Mouse (Mus musculus) intestine, postnatal 0 days (tissue): ENCODE data around the gene Ndufaf2. TPM values are rescaled to one million over a fixed set of nuclear protein-coding genes. Genes with fewer than 3 reads are reported as not detected.
A peak's percentile ranks its signal among the peaks of the same experiment; 100 is the strongest.

Experiments
- ATAC-seq: fragments of 200-750 bp; cut with Nextera tagmentation; 2 replicates; pipeline ENCODE4 v1.8.0; 2017; ENCODE audit warnings: mild to moderate bottlenecking, moderate TSS enrichment, moderate library complexity
- H3K27ac ChIP-seq: fragments of 300-500 bp; sonication (generic); 2 replicates; pipeline ENCODE4 v1.5.1; 2014; ENCODE audit warnings: mild to moderate bottlenecking, low read depth, low read length, moderate library complexity
- H3K27me3 ChIP-seq: fragments of 300-500 bp; sonication (generic); replicated peaks from 2 replicates; pipeline ENCODE4 v1.6.1; 2014; ENCODE audit warnings: low read length, mixed read lengths; ENCODE audit not compliant: control insufficient read depth, insufficient read depth
- H3K36me3 ChIP-seq: fragments of 300-500 bp; sonication (generic); 2 replicates; pipeline ENCODE4 v1.6.1; 2014; ENCODE audit warnings: mild to moderate bottlenecking, moderate library complexity; ENCODE audit not compliant: control insufficient read depth, insufficient read depth
- H3K4me1 ChIP-seq: fragments of 300-500 bp; sonication (generic); replicated peaks from 2 replicates; pipeline ENCODE4 v1.6.1; 2014; ENCODE audit warnings: antibody characterized with exemption, low read length, mixed read lengths; ENCODE audit not compliant: control insufficient read depth, insufficient read depth
- H3K4me2 ChIP-seq: fragments of 300-500 bp; sonication (generic); replicated peaks from 2 replicates; pipeline ENCODE4 v1.6.1; 2014; ENCODE audit warnings: low read depth, mild to moderate bottlenecking, moderate library complexity
- H3K4me3 ChIP-seq: fragments of 300-500 bp; sonication (generic); 2 replicates; pipeline ENCODE4 v1.5.1; 2014; ENCODE audit warnings: low read depth, low read length
- H3K9ac ChIP-seq: fragments of 300-500 bp; sonication (generic); 2 replicates; pipeline ENCODE4 v1.6.1; 2014; ENCODE audit warnings: mild to moderate bottlenecking, low read depth, low read length
- H3K9me3 ChIP-seq: fragments of 300-500 bp; sonication (generic); 2 replicates; pipeline ENCODE4 v1.6.1; 2016; ENCODE audit warnings: mixed run types; ENCODE audit not compliant: control insufficient read depth
- CTCF ChIP-seq: sonication (generic); IDR thresholded peaks from 2 replicates; pipeline ENCODE4 v1.5.1; 2016; ENCODE audit warnings: low read depth, mild to moderate bottlenecking, control low read depth, antibody characterized with exemption, moderate library complexity
- WGBS: fragments of 180-500 bp; shearing (Covaris S2); extraction: QIAGEN DNeasy Blood & Tissue Kit; methylation state at CpG from one replicate; pipeline ENCODE4 v1.1.7; 2014; 5-methylcytosine and 5-hydroxymethylcytosine counted together
- polyA plus RNA-seq: library from polyadenylated mRNA; unstranded; fragments of >200 nt; fragmentation: Nextera tagmentation; extraction: Ambion mirVana; gene quantifications from 2 replicates; pipeline ENCODE4 v1.2.1, GENCODE M21; 2015

Gene Ndufaf2
- polyA plus RNA-seq, 1 experiment from 2014 or later = 39.2 TPM

- H3K9me3 ChIP-seq = no peaks in the 10 kb centered on the region
- 34% methylated on average over 2 of the region's 2 CpGs for WGBS
- no peak overlapping the region for H3K27ac ChIP-seq
- ATAC-seq = no peak
- H3K4me2 ChIP-seq = no peak overlapping the region
- H3K4me3 ChIP-seq = no peak overlapping the region
- no peaks in the 10 kb centered on the region for H3K27me3 ChIP-seq
- no peak for TF ChIP-seq CTCF
- H3K36me3 ChIP-seq = no peaks in the 10 kb centered on the region
- no peaks in the 10 kb centered on the region for H3K4me1 ChIP-seq
- no peak overlapping the region for H3K9ac ChIP-seq
Measured at GRCm38 (mm10) chr13:108100700-108101099, 57.7 kb downstream of the Ndufaf2 start.

GRCm38 (mm10) chr13:108096446-108096845 is 62.0 kb downstream of the Ndufaf2 start:
- Histone ChIP-seq H3K4me1 (no peaks in the 10 kb centered on the region), H3K9ac (no peak overlapping the region), H3K4me3 (no peak overlapping the region), H3K36me3 (no peaks in the 10 kb centered on the region), H3K27ac (no peak overlapping the region), H3K9me3 (no peaks in the 10 kb centered on the region), H3K4me2 (no peak overlapping the region), H3K27me3 (no peaks in the 10 kb centered on the region)
- WGBS = 70% methylated on average over 7 of the region's 7 CpGs
- TF ChIP-seq CTCF = no peak
- ATAC-seq = no peak

- Histone ChIP-seq H3K36me3 (no peaks in the 10 kb centered on the region), H3K9me3 (no peaks in the 10 kb centered on the region), H3K4me2 (no peak overlapping the region), H3K9ac (no peak overlapping the region), H3K4me3 (no peak overlapping the region), H3K27me3 (no peaks in the 10 kb centered on the region), H3K4me1 (no peaks in the 10 kb centered on the region), H3K27ac (no peak overlapping the region)
- 60% methylated on average over 7 of the region's 7 CpGs for WGBS
- ATAC-seq = no peak
- no peak for TF ChIP-seq CTCF
Measured at GRCm38 (mm10) chr13:108095617-108096016, 62.8 kb downstream of the Ndufaf2 start.

- 57% methylated on average over 5 of the region's 5 CpGs for WGBS
- Histone ChIP-seq H3K27me3 (no peaks in the 10 kb centered on the region), H3K9ac (no peak overlapping the region), H3K27ac (no peak overlapping the region), H3K4me2 (no peak overlapping the region), H3K36me3 (no peaks in the 10 kb centered on the region), H3K9me3 (no peaks in the 10 kb centered on the region), H3K4me1 (no peaks in the 10 kb centered on the region), H3K4me3 (no peak overlapping the region)
- TF ChIP-seq CTCF = no peak
- ATAC-seq = peak; percentile 38; the same call in 1 of the 2 replicates
Measured at GRCm38 (mm10) chr13:108094681-108095080, 63.7 kb downstream of the Ndufaf2 start.

- no peaks in the 10 kb centered on the region for H3K9me3 ChIP-seq
- no peak overlapping the region for H3K9ac ChIP-seq
- H3K27me3 ChIP-seq = no peaks in the 10 kb centered on the region
- no peak overlapping the region for H3K4me3 ChIP-seq
- no peaks in the 10 kb centered on the region for H3K36me3 ChIP-seq
- no peak overlapping the region for H3K4me2 ChIP-seq
- H3K27ac ChIP-seq = no peak overlapping the region
- no peaks in the 10 kb centered on the region for H3K4me1 ChIP-seq
- no peak for ATAC-seq
- WGBS = 91% methylated on average over 7 of the region's 7 CpGs
- no peak for TF ChIP-seq CTCF
Measured at GRCm38 (mm10) chr13:108092290-108092689, 66.1 kb downstream of the Ndufaf2 start.

GRCm38 (mm10) chr13:108086724-108087123 is 71.7 kb downstream of the Ndufaf2 start:
- H3K9me3 ChIP-seq = no peaks in the 10 kb centered on the region
- no peaks in the 10 kb centered on the region for H3K27me3 ChIP-seq
- 78% methylated on average over 4 of the region's 4 CpGs for WGBS

GRCm38 (mm10) chr13:108086036-108086435 is 72.4 kb downstream of the Ndufaf2 start:
- Histone ChIP-seq H3K9me3 (no peaks in the 10 kb centered on the region), H3K4me3 (no peak overlapping the region), H3K27ac (no peak overlapping the region), H3K4me1 (no peaks in the 10 kb centered on the region), H3K9ac (no peak overlapping the region), H3K27me3 (no peaks in the 10 kb centered on the region), H3K4me2 (no peak overlapping the region), H3K36me3 (no peaks in the 10 kb centered on the region)
- WGBS = 83% methylated on average over 5 of the region's 5 CpGs
- ATAC-seq = no peak
- no peak for TF ChIP-seq CTCF

More at GRCm38 (mm10) chr13:108086724-108087123, 71.7 kb downstream of the Ndufaf2 start:
- no peak for ATAC-seq
- Histone ChIP-seq H3K27ac (no peak overlapping the region), H3K4me3 (no peak overlapping the region), H3K9ac (no peak overlapping the region), H3K36me3 (no peaks in the 10 kb centered on the region), H3K4me1 (no peaks in the 10 kb centered on the region), H3K4me2 (no peak overlapping the region)
- TF ChIP-seq CTCF = no peak
